Mouse (Mus musculus) ES-E14 (cell line): ENCODE measurements around the gene Ckmt1. TPM values are rescaled to one million over a fixed set of nuclear protein-coding genes. Genes with fewer than 3 reads are reported as not detected.
A peak's percentile ranks its signal among the peaks of the same experiment; 100 is the strongest.

Experiments used
- DNase-seq: peaks from one replicate; pipeline ENCODE4 v3.0.0-alpha.2; 2013; ENCODE audit warnings: low read depth, low spot score
- H3K27ac ChIP-seq: 2 replicates; pipeline ENCODE4 v1.5.1; 2012; ENCODE audit warnings: low read depth, mild to moderate bottlenecking, low read length, moderate library complexity, mixed read lengths; ENCODE audit not compliant: poor library complexity, insufficient read depth, severe bottlenecking
- H3K36me3 ChIP-seq: 2 replicates; pipeline ENCODE4 v1.6.1; 2012; ENCODE audit warnings: mild to moderate bottlenecking, low read length, moderate library complexity, mixed read lengths; ENCODE audit not compliant: control insufficient read depth, poor library complexity, insufficient read depth, severe bottlenecking
- H3K4me1 ChIP-seq, 2 experiments: fragments of 150-350 bp in 1 of 2; sonication (generic) in 1 of 2; 2 replicates each; pipeline ENCODE4 v1.6.1; 2012; ENCODE audit warnings: low read length in 2 of 2, mild to moderate bottlenecking in 1 of 2, mixed read lengths in 1 of 2; ENCODE audit not compliant: control insufficient read depth in 2 of 2, insufficient read depth in 2 of 2, poor library complexity in 1 of 2
- H3K4me3 ChIP-seq, 2 experiments: fragments of 150-350 bp in 1 of 2; sonication (generic) in 1 of 2; 2 replicates each; pipeline ENCODE4 v1.5.1; 2012; ENCODE audit warnings: low read length in 2 of 2, low read depth in 1 of 2, mild to moderate bottlenecking in 1 of 2, mixed read lengths in 1 of 2; ENCODE audit not compliant: insufficient read depth in 1 of 2, poor library complexity in 1 of 2, severe bottlenecking in 1 of 2
- H3K9ac ChIP-seq: 2 replicates; pipeline ENCODE4 v1.6.1; 2012; ENCODE audit warnings: low read depth, mild to moderate bottlenecking, low read length, mixed read lengths; ENCODE audit not compliant: poor library complexity, insufficient read depth, severe bottlenecking
- H3K9me3 ChIP-seq: fragments of 150-350 bp; sonication (generic); 2 replicates; pipeline ENCODE4 v1.6.1; 2012; ENCODE audit warnings: low read depth, mild to moderate bottlenecking, low read length; ENCODE audit not compliant: control insufficient read depth, insufficient read depth
- CHD2 ChIP-seq: IDR thresholded peaks from 2 replicates; pipeline ENCODE4 v1.6.1; 2014; ENCODE audit warnings: mild to moderate bottlenecking, low read depth, low read length, inconsistent platforms
- HCFC1 ChIP-seq: IDR thresholded peaks from 2 replicates; pipeline ENCODE4 v1.6.1; 2012; ENCODE audit warnings: low read length, inconsistent platforms, borderline replicate concordance; ENCODE audit not compliant: insufficient read depth
- MAFK ChIP-seq: IDR thresholded peaks from 2 replicates; pipeline ENCODE4 v1.6.1; 2014; ENCODE audit warnings: mild to moderate bottlenecking, low read depth, low read length, inconsistent platforms; ENCODE audit not compliant: insufficient read depth
- ZC3H11A ChIP-seq: IDR thresholded peaks from 2 replicates; pipeline ENCODE4 v1.6.1; 2012; ENCODE audit warnings: low read depth, mild to moderate bottlenecking, inconsistent platforms, low read length, borderline replicate concordance
- ZNF384 ChIP-seq: IDR thresholded peaks from 2 replicates; pipeline ENCODE4 v1.6.1; 2012; ENCODE audit warnings: low read depth, low read length, inconsistent platforms
- in situ Hi-C, 2 experiments: fragments of 600-800 bp; cut with MboI; formaldehyde crosslinking; loops; one replicate each; pipeline ENCODE4 v1.15.1; 2025; ENCODE audit warnings: low sequenced_read_pairs in 2 of 2, inconsistent platforms in 1 of 2; ENCODE audit not compliant: unreplicated experiment in 2 of 2
- total RNA-seq: library from RNA; depleted of rRNA; stranded (reverse); fragments of 300-350 nt; gene quantifications from 2 replicates; pipeline ENCODE4 v1.2.3, GENCODE M21; 2012

Gene Ckmt1
- total RNA-seq, 1 experiment, result 8.3 TPM

GRCm38 (mm10) chr2:121354820-121355592, 2.5 kb upstream of the Ckmt1 start, which contains the start of gene Ppip5k1:
Gene Ppip5k1 (minus strand): TSS chr2:121355396.
- H3K27ac ChIP-seq, result no peak within 1 kb of the TSS; the same call in 1 of the 2 replicates
- no peaks in the 10 kb centered on the region for H3K36me3 ChIP-seq
- in situ Hi-C loops, result no loop called here
- H3K4me1 ChIP-seq, result peaks cover 2 to 7% of the 10 kb centered on the region in 2 experiments; a peak in 2 of 4 replicates
- H3K9me3 ChIP-seq, result no peaks in the 10 kb centered on the region
- peak within 1 kb of the TSS; percentile 82 for H3K9ac ChIP-seq
- TF ChIP-seq HCFC1 (peak; percentile 36; the same call in 1 of the 2 replicates), CHD2 (no peak)
- H3K4me3 ChIP-seq, result peak within 1 kb of the TSS; percentile 87 to 93
- DNase-seq, result peak; percentile 90

GRCm38 (mm10) chr2:121357961-121358360, 447 bp downstream of the Ckmt1 start:
- DNase-seq, result no peak
- H3K27ac ChIP-seq, result no peak overlapping the region
- no peak overlapping the region; the same call in 1 of the 2 replicates for H3K9ac ChIP-seq
- H3K36me3 ChIP-seq, result no peaks in the 10 kb centered on the region; the same call in 1 of the 2 replicates
- in situ Hi-C loops, result no loop called here
- H3K4me1 ChIP-seq, result peaks cover 2 to 7% of the 10 kb centered on the region in 2 experiments; a peak in 2 of 4 replicates
- TF ChIP-seq ZNF384 (no peak), HCFC1 (no peak), MAFK (no peak), ZC3H11A (no peak), CHD2 (no peak)
- no peaks in the 10 kb centered on the region for H3K9me3 ChIP-seq
- peak overlapping the region; percentile 64 to 73 for H3K4me3 ChIP-seq

DNA sequence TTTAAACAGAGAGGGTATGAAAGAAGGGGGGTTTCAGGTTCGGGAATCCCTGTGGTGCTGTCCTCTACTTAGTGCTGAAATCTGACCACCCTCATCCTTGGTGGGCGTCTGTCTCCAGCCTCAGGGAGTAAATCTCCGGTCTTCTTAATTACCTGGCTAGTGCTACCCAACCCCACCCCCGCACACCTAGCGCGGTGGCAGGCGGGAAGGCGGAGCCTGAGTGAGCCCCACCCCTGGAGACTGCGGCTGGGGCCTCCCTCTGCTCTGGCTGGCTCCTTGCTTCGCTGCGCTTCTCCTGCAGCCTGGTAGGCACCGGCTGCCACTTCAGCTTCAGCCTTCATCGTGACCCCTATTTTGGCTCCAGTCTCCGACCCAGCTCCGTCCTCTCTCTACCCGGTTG, 867 bp downstream of the Ckmt1 start:
- Histone ChIP-seq H3K27ac (no peak overlapping the region), H3K4me3 (peak overlapping the region; percentile 64 to 73), H3K9me3 (no peaks in the 10 kb centered on the region), H3K9ac (peak overlapping the region; percentile 63), H3K4me1 (peaks cover 2 to 7% of the 10 kb centered on the region in 2 experiments; a peak in 2 of 4 replicates), H3K36me3 (no peaks in the 10 kb centered on the region; the same call in 1 of the 2 replicates)
- TF ChIP-seq ZC3H11A (no peak), HCFC1 (no peak), CHD2 (no peak), ZNF384 (no peak), MAFK (no peak)
- in situ Hi-C loops, result no loop called here
- peak; percentile 60 for DNase-seq

GRCm38 (mm10) chr2:121359461-121359860, 1.9 kb downstream of the Ckmt1 start:
- TF ChIP-seq CHD2, result no peak
- no peak for TF ChIP-seq MAFK
- TF ChIP-seq ZNF384, result no peak
- TF ChIP-seq ZC3H11A, result no peak
- no peak for TF ChIP-seq HCFC1
- no peak for DNase-seq
- in situ Hi-C loops, result no loop called here

More at GRCm38 (mm10) chr2:121359461-121359860, 1.9 kb downstream of the Ckmt1 start:
- Histone ChIP-seq H3K9me3 (no peaks in the 10 kb centered on the region), H3K4me3 (no peak overlapping the region), H3K4me1 (peaks cover 2 to 7% of the 10 kb centered on the region in 2 experiments; a peak in 2 of 4 replicates), H3K9ac (no peak overlapping the region), H3K27ac (no peak overlapping the region), H3K36me3 (no peaks in the 10 kb centered on the region; the same call in 1 of the 2 replicates)
